Mouse (Mus musculus) kidney, embryonic 14.5 days (tissue): Measurements from ENCODE around the gene Wfdc10. TPM values are rescaled to one million over a fixed set of nuclear protein-coding genes. Genes with fewer than 3 reads are reported as not detected.
"Not testable (repeated sequence)": the region's sequence is repeated elsewhere in the genome, so short reads cannot be mapped to it uniquely, and the experiment has no call there.

Source experiments
- ATAC-seq: fragments of 200-750 bp; cut with Nextera tagmentation; 2 replicates; pipeline ENCODE4 v1.8.0; 2017; ENCODE audit warnings: moderate number of reproducible peaks, mild to moderate bottlenecking, moderate TSS enrichment, moderate library complexity; ENCODE audit not compliant: low FRiP score, low TSS enrichment
- H3K27ac ChIP-seq: fragments of 300-500 bp; sonication (generic); 2 replicates; pipeline ENCODE4 v1.5.1; 2014; ENCODE audit warnings: low read depth, mild to moderate bottlenecking, low read length, moderate library complexity, mixed read lengths
- H3K27me3 ChIP-seq: fragments of 300-500 bp; sonication (generic); 2 replicates; pipeline ENCODE4 v1.6.1; 2014; ENCODE audit warnings: mild to moderate bottlenecking, low read length; ENCODE audit not compliant: control insufficient read depth, insufficient read depth
- H3K36me3 ChIP-seq: fragments of 300-500 bp; sonication (generic); 2 replicates; pipeline ENCODE4 v1.6.1; 2014; ENCODE audit warnings: low read length, mixed read lengths; ENCODE audit not compliant: control insufficient read depth, insufficient read depth
- H3K4me1 ChIP-seq: fragments of 300-500 bp; sonication (generic); 2 replicates; pipeline ENCODE4 v1.6.1; 2014; ENCODE audit warnings: low read length, mixed read lengths; ENCODE audit not compliant: control insufficient read depth, insufficient read depth
- H3K4me2 ChIP-seq: fragments of 300-500 bp; sonication (generic); replicated peaks from 2 replicates; pipeline ENCODE4 v1.6.1; 2014; ENCODE audit warnings: low read depth, mild to moderate bottlenecking, low read length
- H3K4me3 ChIP-seq: fragments of 300-500 bp; sonication (generic); 2 replicates; pipeline ENCODE4 v1.5.1; 2014; ENCODE audit warnings: mild to moderate bottlenecking, low read length
- H3K9ac ChIP-seq: fragments of 300-500 bp; sonication (generic); 2 replicates; pipeline ENCODE4 v1.6.1; 2014; ENCODE audit warnings: low read depth, mild to moderate bottlenecking, low read length, moderate library complexity
- H3K9me3 ChIP-seq: fragments of 300-500 bp; sonication (generic); 2 replicates; pipeline ENCODE4 v1.6.1; 2016; ENCODE audit warnings: low read length; ENCODE audit not compliant: control insufficient read depth
- WGBS: fragments of 180-500 bp; shearing (Covaris S2); extraction: QIAGEN DNeasy Blood & Tissue Kit; methylation state at CpG from one replicate; pipeline ENCODE4 v1.1.7; 2014; 5-methylcytosine and 5-hydroxymethylcytosine counted together
- polyA plus RNA-seq: library from polyadenylated mRNA; unstranded; fragments of >200 nt; fragmentation: Nextera tagmentation; extraction: Ambion mirVana; gene quantifications from 2 replicates; pipeline ENCODE4 v1.2.1, GENCODE M21; 2014

Gene Wfdc10
- polyA plus RNA-seq = not detected in 2 replicates

GRCm38 (mm10) chr2:164655858-164656257 lies at the start of gene Wfdc10:
Gene Wfdc10 (plus strand): TSS chr2:164656046.
- no peak within 1 kb of the TSS for H3K4me2 ChIP-seq
- no peaks in the 10 kb centered on the region for H3K4me1 ChIP-seq
- H3K27ac ChIP-seq = no peak within 1 kb of the TSS
- H3K9ac ChIP-seq = no peak within 1 kb of the TSS
- no peaks in the 10 kb centered on the region for H3K36me3 ChIP-seq
- no peak within 1 kb of the TSS for H3K4me3 ChIP-seq
- WGBS = 16% methylated on average over 11 of the region's 11 CpGs
- ATAC-seq = no peak
- H3K27me3 ChIP-seq = no peaks in the 10 kb centered on the region; the same call in 1 of the 2 replicates
- no peaks in the 10 kb centered on the region for H3K9me3 ChIP-seq

GRCm38 (mm10) chr2:164608781-164609180 lies 47.1 kb upstream of the Wfdc10 start:
- H3K36me3 ChIP-seq = no peaks in the 10 kb centered on the region
- H3K27me3 ChIP-seq = no peaks in the 10 kb centered on the region
- H3K4me1 ChIP-seq = no peaks in the 10 kb centered on the region
- H3K9me3 ChIP-seq = no peaks in the 10 kb centered on the region
- H3K9ac ChIP-seq = no peak overlapping the region
- 0 out of 2 replicates have a peak overlapping the region, but pooled peaks have one; percentile 4 for H3K4me2 ChIP-seq
- no peak overlapping the region for H3K27ac ChIP-seq
- WGBS = 43% methylated on average over 6 of the region's 6 CpGs
- no peak overlapping the region for H3K4me3 ChIP-seq
- no peak for ATAC-seq

GRCm38 (mm10) chr2:164613471-164613870 lies 42.4 kb upstream of the Wfdc10 start, which contains the start of the genes Wfdc6b and Wfdc8:
Gene Wfdc6b (plus strand): TSS chr2:164613522.
Gene Wfdc8 (minus strand): TSS chr2:164613626.
- not testable (repeated sequence) for ATAC-seq, H3K27me3 ChIP-seq, H3K9ac ChIP-seq, H3K4me2 ChIP-seq, H3K27ac ChIP-seq, H3K36me3 ChIP-seq, H3K4me3 ChIP-seq, H3K4me1 ChIP-seq, H3K9me3 ChIP-seq
- 54% methylated on average over 8 of the region's 8 CpGs for WGBS

GRCm38 (mm10) chr2:164615386-164615785 lies 40.5 kb upstream of the Wfdc10 start:
- no peak overlapping the region for H3K4me3 ChIP-seq
- H3K4me2 ChIP-seq = no peak overlapping the region
- no peaks in the 10 kb centered on the region for H3K9me3 ChIP-seq
- no peak for ATAC-seq
- no peaks in the 10 kb centered on the region for H3K4me1 ChIP-seq
- H3K27me3 ChIP-seq = no peaks in the 10 kb centered on the region
- H3K9ac ChIP-seq = no peak overlapping the region
- H3K27ac ChIP-seq = no peak overlapping the region
- H3K36me3 ChIP-seq = no peaks in the 10 kb centered on the region
- WGBS = 94% methylated on average over 3 of the region's 3 CpGs

GRCm38 (mm10) chr2:164619050-164619449 lies 36.8 kb upstream of the Wfdc10 start:
- no peak for ATAC-seq
- 78% methylated on average over 5 of the region's 5 CpGs for WGBS
- Histone ChIP-seq H3K9me3 (no peaks in the 10 kb centered on the region), H3K36me3 (no peaks in the 10 kb centered on the region), H3K4me2 (no peak overlapping the region), H3K27me3 (no peaks in the 10 kb centered on the region), H3K27ac (no peak overlapping the region), H3K9ac (no peak overlapping the region), H3K4me1 (no peaks in the 10 kb centered on the region), H3K4me3 (no peak overlapping the region)

GRCm38 (mm10) chr2:164621775-164622174 lies 34.1 kb upstream of the Wfdc10 start:
- Histone ChIP-seq H3K4me1 (no peaks in the 10 kb centered on the region), H3K4me2 (no peak overlapping the region), H3K4me3 (no peak overlapping the region), H3K36me3 (no peaks in the 10 kb centered on the region), H3K9ac (no peak overlapping the region), H3K27me3 (no peaks in the 10 kb centered on the region), H3K27ac (no peak overlapping the region), H3K9me3 (no peaks in the 10 kb centered on the region)
- WGBS = 90% methylated on average over 4 of the region's 4 CpGs
- ATAC-seq = no peak

GRCm38 (mm10) chr2:164635266-164635665 lies 20.6 kb upstream of the Wfdc10 start:
- 78% methylated on average over 9 of the region's 9 CpGs for WGBS
- H3K27me3 ChIP-seq = no peaks in the 10 kb centered on the region
- no peak overlapping the region for H3K4me2 ChIP-seq
- no peak overlapping the region for H3K27ac ChIP-seq
- H3K9me3 ChIP-seq = no peaks in the 10 kb centered on the region
- no peak overlapping the region for H3K4me3 ChIP-seq
- H3K4me1 ChIP-seq = no peaks in the 10 kb centered on the region
- ATAC-seq = no peak
- H3K36me3 ChIP-seq = no peaks in the 10 kb centered on the region
- no peak overlapping the region for H3K9ac ChIP-seq

- no peak for ATAC-seq
- Histone ChIP-seq H3K4me1 (no peaks in the 10 kb centered on the region), H3K4me3 (no peak within 1 kb of the TSS), H3K9me3 (no peaks in the 10 kb centered on the region), H3K27me3 (no peaks in the 10 kb centered on the region), H3K36me3 (no peaks in the 10 kb centered on the region), H3K4me2 (no peak within 1 kb of the TSS), H3K27ac (no peak within 1 kb of the TSS), H3K9ac (no peak within 1 kb of the TSS)
- WGBS = 72% methylated on average over 3 of the region's 3 CpGs
Measured at GRCm38 (mm10) chr2:164638696-164639095, 17.1 kb upstream of the Wfdc10 start, which contains the start of gene Wfdc16. Gene Wfdc16 (minus strand): TSS chr2:164638796.

GRCm38 (mm10) chr2:164641129-164641528 lies 14.7 kb upstream of the Wfdc10 start:
- WGBS = 64% methylated on average over 7 of the region's 7 CpGs
- no peaks in the 10 kb centered on the region for H3K27me3 ChIP-seq
- H3K4me2 ChIP-seq = no peak overlapping the region
- no peak overlapping the region for H3K4me3 ChIP-seq
- H3K9me3 ChIP-seq = no peaks in the 10 kb centered on the region
- no peak for ATAC-seq
- no peak overlapping the region for H3K9ac ChIP-seq
- H3K36me3 ChIP-seq = no peaks in the 10 kb centered on the region
- H3K4me1 ChIP-seq = no peaks in the 10 kb centered on the region
- H3K27ac ChIP-seq = no peak overlapping the region
